Mouse (Mus musculus): ENCODE data around the gene Fadd.
A peak's percentile ranks its signal among the peaks of the same experiment; 100 is the strongest.

DNA sequence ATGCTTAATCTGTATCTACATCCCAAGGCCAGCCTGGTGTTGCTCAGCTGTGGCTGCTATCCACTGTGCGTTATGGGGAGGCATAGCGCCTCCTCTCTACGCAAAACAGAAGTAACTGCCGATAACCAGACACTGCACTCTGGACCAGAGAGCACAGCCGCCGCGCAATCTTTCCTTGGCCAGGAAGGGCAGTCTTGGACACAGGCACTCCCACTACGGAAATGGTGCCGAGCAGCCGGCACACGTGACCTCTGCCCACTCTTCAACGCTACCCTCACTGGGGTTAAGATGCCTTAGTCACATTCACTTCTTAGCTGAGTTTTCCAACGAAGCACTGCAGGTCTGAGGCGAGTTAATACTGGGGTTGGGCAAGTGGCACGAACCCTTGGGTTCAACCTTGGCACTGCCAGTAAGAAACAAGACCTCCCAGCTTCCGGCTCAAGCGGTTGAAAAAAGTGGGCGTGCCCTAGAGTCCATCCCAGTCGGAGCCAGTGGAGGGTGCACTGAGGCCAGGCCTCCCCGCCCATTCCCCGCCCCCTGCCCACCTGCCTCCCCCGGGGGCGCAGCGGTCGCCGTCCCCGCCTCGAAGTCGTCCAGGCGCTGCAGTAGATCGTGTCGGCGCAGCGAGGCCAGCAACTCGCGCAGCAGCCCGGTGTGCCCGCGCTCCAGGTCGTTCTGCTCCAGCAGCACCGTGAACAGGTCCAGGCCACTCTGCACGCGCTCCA, 542 bp downstream of the Fadd start:
- TF ChIP-seq MAX (IDR thresholded peaks at IDR 0.05; ENCODE audit: low read depth), result no peak
- TF ChIP-seq POLR2A (IDR thresholded peaks at IDR 0.05; ENCODE audit: insufficient read length, low read depth), result no peak
- TF ChIP-seq MYOD1 (IDR thresholded peaks at IDR 0.05; ENCODE audit: control insufficient read depth in 1 of 3, insufficient read length in 2 of 3, low read depth in 2 of 3), result peak in 2 of 3 experiments; percentile 42 to 82
- TF ChIP-seq MYOG (IDR thresholded peaks at IDR 0.05; ENCODE audit: control insufficient read depth in 1 of 3, insufficient read depth in 1 of 3, insufficient read length in 2 of 3, low read depth in 2 of 3), result peak in 1 of 3 experiments; percentile 61
- peak; percentile 16 for TF ChIP-seq POLR2AphosphoS2 (IDR thresholded peaks at IDR 0.05; ENCODE audit: insufficient read length, low read depth)
- no peak for TF ChIP-seq TCF3 (IDR thresholded peaks at IDR 0.05; ENCODE audit: insufficient read length, low read depth)
- TF ChIP-seq TCF12 (IDR thresholded peaks at IDR 0.05; ENCODE audit: insufficient read depth, poor library complexity, severe bottlenecking), result no peak
- TF ChIP-seq CEBPB (IDR thresholded peaks at IDR 0.05; ENCODE audit: insufficient read depth, poor library complexity, severe bottlenecking), result no peak
- TF ChIP-seq USF1 (IDR thresholded peaks at IDR 0.05; ENCODE audit: low read depth), result peak; percentile 95
- TF ChIP-seq E2F4 (IDR thresholded peaks at IDR 0.05; ENCODE audit: insufficient read depth), result no peak
